Mouse (Mus musculus) stomach, postnatal 0 days (tissue): Measurements from ENCODE around the gene Rprd1b.

Experiments used
- CTCF ChIP-seq: IDR thresholded peaks from 2 replicates; pipeline ENCODE4 v1.5.1; 2016; ENCODE audit warnings: antibody characterized with exemption, low read depth, mild to moderate bottlenecking, moderate library complexity
- EP300 ChIP-seq: optimal IDR thresholded peaks from 2 replicates; pipeline ENCODE3; 2016; ENCODE audit warnings: antibody characterized with exemption

DNA sequence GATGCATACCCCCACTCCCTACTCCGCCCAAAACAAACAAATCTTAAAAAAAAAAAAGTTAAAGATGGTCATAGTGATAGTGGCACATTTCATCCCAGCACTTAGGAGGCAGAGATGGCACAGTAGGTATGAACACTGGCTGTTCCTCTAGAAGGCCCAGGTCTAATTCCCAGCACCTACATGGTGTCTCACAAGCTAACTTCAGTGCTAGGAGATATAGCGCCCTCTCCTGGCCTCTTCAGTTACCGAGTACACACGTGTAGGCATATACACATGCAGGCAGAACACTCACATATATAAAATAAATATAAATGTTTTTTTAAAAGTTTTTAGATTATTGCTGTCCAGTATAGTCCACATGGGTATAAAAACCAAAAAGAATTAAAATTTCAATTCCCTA lies 22.7 kb upstream of the Rprd1b start:
- TF ChIP-seq CTCF (0 out of 2 replicates have a peak, but pooled peaks have one; percentile 15), EP300 (no peak)
